Mouse (Mus musculus): ENCODE measurements around the gene Mxd1.

DNA sequence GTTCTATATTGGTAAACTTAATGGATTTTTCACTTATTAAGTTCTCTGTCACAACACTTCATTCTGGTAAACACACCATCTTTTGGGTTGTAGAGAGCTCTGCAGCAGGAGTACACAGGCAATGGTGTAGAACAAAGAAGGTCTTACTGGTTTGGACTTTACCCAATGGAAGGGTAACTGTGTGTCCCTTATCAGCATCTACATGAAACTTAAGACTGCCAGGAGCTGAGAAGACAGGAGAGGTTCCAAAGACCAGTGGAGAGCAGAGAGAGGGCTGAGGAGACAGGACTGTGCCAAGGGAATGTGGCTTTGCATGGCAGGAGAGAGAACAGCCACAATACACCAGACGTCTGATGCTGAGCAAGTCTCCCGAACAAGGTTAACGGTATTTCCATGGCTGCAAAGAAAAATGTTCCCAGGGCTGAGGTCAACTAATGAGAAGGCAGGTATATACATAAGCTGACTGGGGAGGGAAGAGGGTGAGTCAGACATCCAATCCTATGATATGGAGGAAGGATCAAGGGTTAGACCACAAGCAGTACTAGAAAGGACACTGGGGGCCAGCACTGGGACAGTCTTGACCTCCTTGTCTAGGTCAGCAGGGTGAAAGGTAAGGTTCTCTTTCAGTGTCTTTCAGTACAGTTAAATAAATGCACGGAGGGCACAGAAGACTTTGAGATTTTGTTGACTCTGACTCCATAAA is 39.3 kb upstream of the Mxd1 start:
- TF ChIP-seq CTCF (IDR thresholded peaks at IDR 0.05; ENCODE audit: borderline replicate concordance, insufficient read depth, low read length) (no peak), POLR2A (IDR thresholded peaks at IDR 0.05; ENCODE audit: low read depth, low read length) (no peak)

Data from embryonic fibroblast, embryonic 13.5 days (primary cell).